Mouse (Mus musculus) gastrocnemius, postnatal 10 days (tissue): Measurements from ENCODE around the gene Nt5c3b. TPM values are rescaled to one million over a fixed set of nuclear protein-coding genes. Genes with fewer than 3 reads are reported as not detected.
A peak's percentile ranks its signal among the peaks of the same experiment; 100 is the strongest.

Source experiments
- DNase-seq: peaks from one replicate; pipeline ENCODE4 v3.0.0; 2021; ENCODE audit warnings: mixed read lengths
- long read RNA-seq, 2 experiments: library from polyadenylated mRNA; stranded (forward); transcript quantifications; one replicate each; pipeline ENCODE4 v2.0.0; 2021
- total RNA-seq, 2 experiments: library from RNA; stranded (reverse); gene quantifications; 2 replicates each; pipeline ENCODE4 v1.2.3; 2021

Nt5c3b gene
- 10 to 100 TPM; 19.3 to 24.4 TPM for total RNA-seq
- long read RNA-seq, experiment 1, transcript Nt5c3b-201 (9 exons, 1,399 nt), result major isoform, 20 of 29 reads
- long read RNA-seq, experiment 1, partial matches to known transcripts, result 0 of 29 reads
- long read RNA-seq, experiment 1, other reads (novel, unspliced or antisense), result 5 of 29 reads
- long read RNA-seq, experiment 2, transcript Nt5c3b-201 (9 exons, 1,399 nt), result major isoform, 13 of 17 reads
- long read RNA-seq, experiment 2, partial matches to known transcripts, result 0 of 17 reads
- long read RNA-seq, experiment 2, other reads (novel, unspliced or antisense), result 2 of 17 reads

DNA sequence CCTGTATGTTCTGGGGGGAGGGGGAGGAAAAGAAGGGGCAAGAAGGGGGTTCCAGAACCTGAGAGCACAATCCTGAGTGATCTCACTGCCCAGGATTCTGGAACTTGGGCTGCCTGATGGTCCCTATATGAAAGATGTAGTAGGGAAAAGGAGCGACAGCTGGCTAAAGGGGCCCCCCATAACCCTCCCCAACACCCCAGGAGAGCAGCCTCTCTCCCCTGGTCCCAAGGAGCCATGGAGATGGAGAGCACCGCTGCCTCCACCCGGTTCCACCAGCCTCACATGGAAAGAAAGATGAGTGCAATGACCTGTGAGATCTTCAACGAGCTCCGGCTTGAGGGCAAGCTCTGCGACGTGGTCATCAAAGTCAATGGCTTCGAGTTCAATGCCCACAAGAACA, at the start of gene Nt5c3b, which contains the start of gene Klhl10:
Gene Nt5c3b, minus strand, starts transcription at position 12 of the 400 bp plus-strand sequence.
Gene Klhl10, plus strand, starts transcription at position 121 of the 400 bp plus-strand sequence.
- no peak for DNase-seq

DNA sequence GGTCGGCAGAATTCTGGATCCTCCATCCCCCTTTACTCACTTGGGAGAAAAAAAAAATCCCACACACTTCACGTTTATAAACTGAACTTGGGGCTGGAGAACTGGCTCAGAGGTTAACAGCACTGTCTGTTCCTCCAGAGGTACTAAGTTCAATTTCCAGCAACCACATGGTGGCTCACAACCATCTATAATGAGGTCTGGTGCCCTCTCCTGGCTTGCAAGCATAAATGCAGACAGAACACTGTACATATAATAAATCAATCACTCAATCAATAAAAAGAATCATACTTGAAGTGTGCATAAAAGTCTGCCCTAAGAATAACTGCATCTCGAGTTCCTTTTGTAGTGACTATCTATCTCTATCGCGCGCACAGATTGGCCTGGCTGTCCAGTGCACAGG, 49.3 kb upstream of the Nt5c3b start:
- DNase-seq, result no peak

DNA sequence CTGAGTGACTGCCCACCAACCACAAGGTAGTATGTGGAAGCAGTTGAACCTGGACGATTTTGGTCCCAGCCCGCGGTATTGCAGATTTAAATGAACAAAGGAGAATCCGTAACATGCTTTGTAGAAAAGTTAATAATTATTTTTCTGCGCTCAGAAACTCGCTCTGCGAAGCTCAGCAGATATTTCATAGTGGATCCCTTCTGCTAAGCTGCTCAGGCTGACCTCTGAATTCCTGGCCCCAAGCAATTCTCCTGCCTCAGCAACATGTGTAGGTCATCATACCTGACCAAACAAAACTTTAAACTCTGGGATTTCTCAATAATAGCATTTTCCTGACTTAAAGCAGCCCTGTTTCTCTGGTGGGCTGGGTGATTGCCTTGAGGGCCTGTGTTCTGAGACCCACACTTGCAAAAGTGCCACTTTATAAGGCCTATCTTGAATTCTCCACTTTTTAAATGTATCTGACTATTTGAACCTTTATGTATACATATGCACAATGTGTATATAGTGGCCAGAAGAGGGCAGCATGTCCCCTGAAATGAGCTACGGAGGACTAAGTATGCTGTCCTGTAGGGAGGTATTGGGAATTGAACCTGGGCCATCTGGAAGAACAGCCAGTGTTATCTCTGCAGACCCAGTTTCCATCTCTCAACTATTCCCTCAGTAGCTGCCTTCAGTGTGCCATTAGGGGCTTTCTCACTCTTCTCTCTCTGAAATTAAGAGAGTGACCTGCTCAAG, 44.4 kb upstream of the Nt5c3b start:
- DNase-seq, result no peak

DNA sequence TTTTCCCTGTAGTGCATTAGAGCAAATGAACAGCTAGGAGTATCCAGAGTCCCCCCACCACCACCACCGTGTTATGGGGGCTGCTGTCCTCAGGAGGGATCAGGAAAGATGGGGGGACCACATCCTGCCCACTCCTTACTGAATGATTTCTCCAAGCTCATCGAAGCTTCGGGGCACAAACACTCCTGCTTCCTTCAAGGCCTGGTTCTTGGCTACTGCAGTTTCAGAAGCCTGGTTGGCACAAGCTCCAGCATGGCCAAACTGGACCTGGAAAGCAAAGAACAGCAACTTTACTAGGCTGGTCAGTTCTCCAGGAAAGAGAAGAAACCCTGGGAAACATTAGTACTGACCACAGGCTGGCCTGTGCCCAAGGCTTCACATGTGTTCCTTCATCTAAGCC, 42.9 kb upstream of the Nt5c3b start:
- DNase-seq, result no peak

DNA sequence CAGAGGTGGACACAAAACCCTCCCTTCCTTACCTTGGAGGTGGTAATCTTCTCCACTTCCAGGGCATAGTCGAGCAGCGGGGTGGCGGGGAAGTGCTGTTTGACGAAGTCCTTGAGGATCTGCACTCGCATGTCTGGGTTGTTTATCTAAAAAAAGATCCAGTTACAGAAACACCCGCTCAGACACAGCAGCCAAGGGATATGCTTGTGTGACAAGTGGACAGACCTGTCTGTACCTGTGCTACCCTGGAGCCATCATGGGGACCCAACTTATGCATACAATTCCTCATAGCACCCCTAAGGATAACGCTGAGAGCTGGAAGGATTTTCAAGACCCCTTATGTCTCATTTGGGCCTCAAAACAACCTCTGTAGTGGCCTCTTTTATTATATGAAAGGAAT, 37.5 kb upstream of the Nt5c3b start:
- DNase-seq, result no peak

DNA sequence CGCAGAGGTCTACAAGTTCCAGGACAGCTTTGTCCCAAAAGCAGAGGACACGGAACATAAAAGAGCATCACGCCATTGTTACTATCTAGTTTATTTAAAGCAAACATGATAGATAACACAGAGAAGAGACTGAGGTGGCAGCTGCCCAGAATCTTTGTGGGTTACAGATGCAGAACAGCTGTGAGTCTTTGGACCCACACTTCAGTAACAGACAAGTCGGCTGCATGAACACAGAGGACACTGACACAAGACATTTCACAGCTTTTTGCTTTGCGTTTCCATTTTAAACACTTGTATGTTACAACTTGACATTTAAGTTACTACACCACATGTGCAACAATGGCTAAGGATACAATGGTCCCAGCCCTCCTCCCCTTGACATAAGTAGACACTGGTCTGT, 34.7 kb upstream of the Nt5c3b start:
- DNase-seq, result no peak

DNA sequence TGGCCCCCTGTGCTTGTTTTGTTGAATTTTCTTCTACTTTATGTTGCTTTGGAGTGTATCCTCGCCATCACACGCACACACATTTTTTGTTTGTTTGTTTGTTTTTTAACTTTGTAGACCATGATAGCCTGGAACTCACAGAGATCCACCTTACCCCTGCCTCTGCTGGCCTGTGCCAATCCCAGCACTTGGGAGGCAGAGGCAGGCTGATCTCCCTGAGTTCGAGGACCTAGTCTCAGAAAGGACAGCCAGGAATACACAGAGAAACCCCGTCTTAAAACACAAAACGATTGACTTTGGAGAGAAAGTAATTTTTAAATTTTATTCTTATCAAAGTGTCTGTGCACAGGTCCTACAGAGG, 31.3 kb upstream of the Nt5c3b start:
- DNase-seq, result no peak

DNA sequence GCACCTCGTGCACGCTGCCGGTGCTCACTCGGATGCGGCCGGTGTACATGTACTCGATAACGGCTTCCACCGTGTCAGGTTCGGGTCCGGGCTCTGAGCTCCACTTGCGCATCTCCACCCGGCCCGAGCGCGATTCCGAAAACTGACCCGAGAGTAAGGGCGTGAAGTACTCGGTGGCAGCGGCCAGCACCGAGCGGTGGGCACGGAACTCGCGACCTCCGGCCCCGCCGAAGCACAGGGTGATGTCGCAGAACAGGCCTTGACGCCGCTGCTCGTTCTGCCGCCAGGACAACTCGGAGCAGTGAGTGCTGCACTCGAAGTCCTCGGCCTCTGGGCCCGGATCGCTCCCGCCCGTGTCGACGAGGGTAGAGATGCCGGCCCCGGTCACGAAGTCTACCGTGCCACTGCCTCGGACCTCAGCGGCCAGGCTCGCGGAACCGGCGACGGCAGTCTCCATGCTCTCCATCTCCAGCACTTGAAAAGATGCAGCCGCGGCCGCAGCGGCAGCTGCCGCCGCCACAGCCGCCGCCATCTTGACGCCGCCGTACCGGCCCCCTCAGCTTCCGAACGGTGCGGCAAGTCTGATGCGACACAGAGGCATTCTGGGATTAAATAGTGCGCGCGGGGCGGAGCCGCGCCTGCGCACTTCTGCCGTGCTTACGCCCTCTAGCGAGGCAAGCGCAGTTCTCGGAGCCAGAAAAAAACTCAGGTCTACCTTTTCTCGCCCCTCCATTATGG, 30.8 kb upstream of the Nt5c3b start, which contains the start of gene Klhl11:
Gene Klhl11, minus strand, starts transcription at position 545 of the 738 bp plus-strand sequence.
- DNase-seq, result peak; percentile 90

DNA sequence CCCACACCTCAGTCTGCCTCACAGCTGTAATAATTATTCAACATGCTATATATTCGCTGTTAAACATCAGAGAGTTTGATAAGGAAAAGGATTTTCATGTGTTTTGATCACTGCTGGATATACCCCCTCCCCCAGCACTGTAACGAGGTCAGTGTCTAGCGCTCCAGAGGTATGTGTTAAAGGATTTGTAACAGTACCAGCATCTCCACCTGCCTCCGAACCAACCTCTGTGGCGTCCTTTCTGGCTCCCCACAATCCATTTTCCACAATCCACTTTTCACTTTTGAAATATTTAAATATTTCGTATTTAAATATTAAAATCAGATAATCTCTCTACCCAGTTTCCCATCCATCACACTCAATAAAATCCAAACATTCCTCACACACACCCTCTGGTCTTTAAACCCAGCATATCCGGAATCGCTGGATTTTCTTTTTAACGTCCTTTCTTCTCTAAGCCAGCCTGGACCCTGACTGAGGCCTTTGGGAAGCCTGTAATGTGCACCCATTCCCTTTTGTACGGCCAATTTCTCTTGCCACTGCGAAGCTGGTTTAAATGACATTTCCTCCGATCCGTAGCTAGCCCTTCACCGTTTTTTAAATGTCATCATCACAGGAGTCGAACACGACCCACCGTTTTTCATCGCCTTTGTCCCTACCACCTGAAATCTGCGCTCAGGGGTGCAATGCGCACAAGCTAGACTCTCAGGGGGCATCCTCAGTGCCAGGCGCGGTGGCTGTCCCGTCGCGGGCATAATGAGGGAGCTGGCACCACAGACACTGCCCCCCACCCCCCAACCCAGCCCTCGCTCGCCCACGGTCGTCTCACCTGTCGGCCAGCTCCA, 30.0 kb upstream of the Nt5c3b start:
- DNase-seq, result no peak

DNA sequence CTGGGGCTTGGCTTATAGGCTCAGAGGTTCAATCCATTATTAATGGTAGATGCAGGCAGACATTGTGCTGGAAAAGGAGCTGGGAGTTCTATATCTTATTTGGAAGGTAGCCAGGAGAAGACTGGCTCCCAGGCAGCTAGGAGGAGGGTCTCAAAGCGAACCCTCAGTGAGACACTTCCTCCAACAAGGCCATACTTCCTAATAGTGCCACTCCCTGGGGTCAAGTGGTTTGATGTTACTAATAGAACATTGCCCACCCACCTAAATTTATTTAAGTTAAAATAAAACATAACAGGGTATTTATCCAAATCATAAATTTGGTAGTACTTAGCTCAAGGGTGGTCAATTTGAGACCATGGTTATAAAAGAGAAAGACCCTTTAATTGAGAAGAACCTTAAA, 24.2 kb upstream of the Nt5c3b start:
- DNase-seq, result no peak

DNA sequence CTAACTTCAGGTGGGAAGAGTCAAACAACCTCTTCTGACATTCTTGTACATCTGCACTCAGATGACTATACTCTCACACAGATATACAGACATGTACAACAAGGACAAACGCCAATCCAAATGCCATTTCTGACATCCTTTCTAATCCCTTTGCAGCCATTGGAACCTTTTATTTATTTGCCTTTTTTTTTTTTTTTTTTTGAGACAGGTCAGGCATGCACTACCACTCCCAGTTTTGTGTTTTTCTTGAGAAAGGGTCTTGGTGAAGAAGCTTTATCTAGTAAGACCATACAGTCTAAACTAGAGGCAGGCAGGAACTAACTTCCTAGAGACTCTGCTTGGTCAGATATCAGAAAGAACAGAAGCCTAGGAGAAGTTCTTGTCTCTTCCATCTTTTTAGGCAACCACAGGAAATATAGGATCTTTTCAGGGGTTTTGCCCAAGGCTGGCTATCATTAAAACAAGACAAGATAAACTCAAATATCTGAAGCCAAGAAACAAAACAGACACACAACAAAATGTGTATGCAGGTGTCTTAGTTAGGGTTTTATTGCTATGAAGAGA, 23.7 kb upstream of the Nt5c3b start:
- no peak for DNase-seq

DNA sequence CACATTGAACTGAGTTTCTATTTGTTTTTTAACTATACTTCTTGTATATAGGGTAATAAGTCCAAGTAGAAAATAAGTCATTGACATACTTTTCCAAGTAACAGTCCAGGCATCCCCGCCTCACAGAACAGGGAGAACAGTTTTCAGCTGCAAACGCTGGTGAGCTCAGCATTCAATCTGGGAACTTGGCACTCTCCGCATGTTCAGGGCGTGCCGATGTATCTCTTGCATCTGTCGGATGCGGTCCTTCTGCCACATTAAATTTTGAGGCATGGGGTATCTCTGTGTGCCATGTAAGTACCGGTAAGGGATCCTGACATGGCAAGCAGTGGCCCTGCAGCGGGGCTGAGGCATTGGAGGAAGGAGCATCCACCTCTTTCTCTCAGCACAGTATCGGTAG, 21.1 kb upstream of the Nt5c3b start:
- no peak for DNase-seq

DNA sequence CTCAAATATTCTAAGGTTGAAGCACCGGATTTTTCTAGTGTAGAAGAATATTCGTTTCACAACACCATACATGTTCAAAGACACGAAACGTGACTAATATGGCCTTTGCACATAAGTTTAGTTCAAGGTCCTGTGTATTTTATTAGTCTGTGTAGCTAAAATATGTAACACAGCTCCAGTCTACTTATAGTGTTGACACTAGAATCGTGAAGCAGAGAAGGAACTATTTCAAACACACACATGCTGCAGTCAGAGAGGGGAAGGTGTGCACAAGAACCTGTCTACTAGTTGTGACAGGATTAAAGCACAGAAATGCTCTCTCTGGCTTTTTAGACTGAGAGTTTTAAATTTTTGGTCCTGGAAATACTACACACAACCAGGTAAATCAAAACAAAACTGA, 16.1 kb upstream of the Nt5c3b start:
- no peak for DNase-seq

DNA sequence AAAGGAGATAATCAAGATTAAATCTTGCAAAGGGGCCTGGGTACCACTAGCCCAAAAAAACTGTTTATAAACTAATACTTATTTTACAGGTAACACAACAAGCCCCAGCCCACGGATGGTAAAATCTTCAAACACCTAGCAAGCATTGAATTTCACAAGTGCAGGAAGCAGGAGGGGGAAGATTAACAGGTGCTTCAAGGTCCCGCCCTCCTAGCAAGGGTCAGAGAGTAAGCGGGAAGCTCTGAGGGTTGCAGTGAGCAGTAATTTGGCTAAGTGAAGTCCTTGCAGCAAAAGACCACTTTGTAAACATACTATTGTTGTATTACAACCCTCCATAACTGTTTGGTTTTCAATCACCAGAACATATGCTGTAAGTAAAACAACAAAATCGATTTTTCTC, 15.6 kb upstream of the Nt5c3b start:
- no peak for DNase-seq

DNA sequence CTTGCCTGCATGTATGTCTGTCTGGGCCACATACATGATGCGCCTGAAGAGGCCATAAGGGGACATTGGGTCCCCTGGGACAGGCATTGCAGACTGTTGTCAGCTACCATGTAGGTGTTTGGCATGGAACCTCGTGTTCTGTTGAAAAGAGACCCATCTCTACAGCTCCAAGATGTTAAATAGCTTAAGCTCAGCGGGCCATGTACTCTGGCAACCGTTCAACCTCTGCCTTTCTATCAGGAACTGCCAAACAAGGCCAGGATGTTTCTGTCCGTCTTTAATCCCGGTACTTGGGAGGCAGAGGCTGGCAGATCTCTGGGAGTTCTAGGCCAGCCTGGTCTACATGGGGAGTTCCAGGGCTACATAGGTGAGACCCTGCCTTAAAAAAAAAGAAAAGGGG, 1.0 kb upstream of the Nt5c3b start:
- no peak for DNase-seq

DNA sequence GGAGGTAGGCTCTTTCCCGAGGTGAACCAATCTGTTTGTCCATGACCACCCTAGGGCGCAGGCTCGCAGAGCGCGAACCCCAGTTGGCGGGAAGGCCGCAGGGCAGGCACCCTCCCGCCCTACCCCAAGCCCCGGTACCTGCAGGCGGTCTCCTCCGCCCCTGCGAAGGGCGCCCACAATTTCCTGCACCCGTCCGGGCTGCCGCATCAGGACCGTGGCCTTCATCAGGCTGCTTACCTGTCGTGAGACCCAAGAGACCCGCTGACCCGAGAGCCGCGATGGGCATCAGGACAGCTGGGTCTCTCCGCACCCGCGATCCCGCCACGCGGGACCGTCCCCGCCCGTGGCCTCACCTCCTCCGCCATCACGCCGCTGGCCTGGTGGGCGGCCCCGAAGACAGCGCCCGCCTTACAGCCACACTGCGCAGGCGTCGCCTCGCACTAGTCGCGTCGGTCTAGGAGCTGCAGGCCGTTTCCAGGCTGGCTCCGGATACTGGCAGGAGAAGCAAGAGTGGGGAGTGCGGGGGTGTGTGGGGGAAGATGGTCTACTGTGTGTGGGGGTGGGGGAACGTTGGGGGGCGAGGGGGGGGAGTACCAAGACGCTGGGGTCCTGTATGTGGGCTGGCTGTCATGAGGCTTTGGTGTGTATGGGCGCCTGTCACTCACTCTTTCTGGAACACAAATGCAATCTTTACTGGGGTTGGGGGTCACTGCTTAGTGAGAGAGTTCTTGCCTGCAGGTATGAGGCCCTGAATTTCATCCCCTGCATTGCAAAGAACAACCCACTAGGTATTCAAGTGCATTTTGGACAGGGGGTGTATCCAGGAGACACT, 701 bp downstream of the Nt5c3b start:
- peak; percentile 86 for DNase-seq

DNA sequence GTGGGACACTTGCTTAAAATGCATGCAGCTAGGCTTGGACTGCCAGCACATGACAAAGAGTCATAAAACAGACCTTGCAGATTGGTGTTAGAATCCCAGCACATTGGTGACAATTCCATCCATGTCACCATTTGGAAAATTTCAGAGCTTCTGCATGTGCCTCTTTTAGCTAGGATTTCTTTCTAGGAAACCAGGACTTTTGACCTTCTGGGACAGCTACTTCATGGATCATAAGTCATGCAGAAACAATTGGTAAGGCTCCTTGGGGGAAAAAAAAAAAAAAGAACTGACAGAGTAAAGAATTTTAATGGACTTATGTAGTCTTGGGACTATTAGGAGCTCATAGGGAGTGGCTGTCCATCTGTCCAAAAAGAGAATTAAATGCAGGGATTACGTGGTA, 3.7 kb downstream of the Nt5c3b start:
- no peak for DNase-seq

DNA sequence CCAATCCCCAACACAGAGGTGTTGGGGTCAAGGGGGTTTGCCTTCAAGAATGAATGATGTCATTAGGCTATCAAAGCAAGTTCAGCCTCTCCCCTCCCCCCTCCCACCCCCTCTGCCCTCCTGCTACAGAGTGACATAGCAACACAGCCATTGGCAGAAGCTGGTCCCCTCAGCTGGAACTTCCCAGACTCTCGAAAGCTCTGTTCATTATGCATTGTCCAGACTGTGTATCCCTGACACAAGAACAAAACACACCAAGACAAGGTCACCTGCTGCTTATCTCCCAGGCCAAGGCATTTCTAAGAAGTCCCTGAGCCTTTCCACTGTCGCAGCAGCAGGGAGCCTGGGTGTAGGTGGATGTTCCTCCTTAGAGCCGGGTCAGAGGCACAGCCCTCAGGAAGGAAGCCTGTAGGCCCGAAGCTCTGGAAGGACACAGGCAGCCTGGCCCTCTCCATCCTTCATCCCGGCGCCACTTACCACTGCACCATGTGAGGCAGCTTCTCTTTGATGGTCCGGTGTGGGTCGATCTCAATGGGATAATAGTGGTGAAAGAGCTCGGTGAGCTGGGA, 5.8 kb downstream of the Nt5c3b start:
- no peak for DNase-seq

DNA sequence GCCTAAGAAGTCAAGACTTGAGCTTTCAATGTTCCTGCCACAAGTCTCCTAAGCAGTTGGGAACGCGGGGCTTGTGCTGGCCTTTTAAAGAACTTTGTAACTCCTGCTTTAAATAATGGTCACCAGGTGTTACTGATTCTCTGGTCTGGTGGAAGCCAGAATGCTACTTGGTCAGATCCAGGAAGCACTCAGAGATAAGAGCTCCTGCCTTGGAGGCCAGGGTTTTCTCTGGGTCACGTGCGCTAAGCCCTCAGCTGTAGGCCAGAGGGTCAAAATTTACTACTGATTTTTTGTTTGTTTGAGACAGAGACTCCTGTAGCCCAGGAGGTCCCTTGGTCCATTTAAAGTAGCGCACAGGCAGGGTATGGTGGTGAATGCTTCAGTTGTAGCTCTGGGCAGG, 9.6 kb downstream of the Nt5c3b start:
- DNase-seq, result no peak

DNA sequence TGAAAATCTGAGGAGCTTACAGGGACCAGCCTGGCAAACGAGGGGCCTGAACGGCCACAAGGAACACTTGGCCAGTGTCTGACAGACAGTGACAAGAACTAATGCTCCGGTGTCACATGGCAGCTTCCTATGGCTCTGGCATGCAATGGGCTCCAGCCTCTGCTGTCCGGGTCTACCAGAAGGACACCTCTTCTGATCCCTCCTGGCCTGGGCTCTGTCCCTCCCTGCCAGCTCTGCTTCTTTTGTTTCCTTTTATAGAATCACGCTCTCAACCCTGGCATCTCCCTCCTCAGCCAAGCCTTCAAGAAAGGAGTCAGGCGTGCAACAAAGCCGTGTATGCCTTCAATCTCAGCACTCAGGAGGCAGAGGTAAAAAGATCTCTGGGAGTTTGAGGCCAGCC, 11.6 kb downstream of the Nt5c3b start:
- no peak for DNase-seq
